Mouse (Mus musculus) regulatory T cell (primary cell): ENCODE results near the gene Zeb2.

ENCODE experiments used
- in situ Hi-C: fragments of 300-600 bp; cut with MboI, MseI; formaldehyde crosslinking; loops from one replicate; pipeline ENCODE4 v1.15.1; 2025; ENCODE audit warnings: high pct_unique_total_duplicates

Gene Zeb2

DNA sequence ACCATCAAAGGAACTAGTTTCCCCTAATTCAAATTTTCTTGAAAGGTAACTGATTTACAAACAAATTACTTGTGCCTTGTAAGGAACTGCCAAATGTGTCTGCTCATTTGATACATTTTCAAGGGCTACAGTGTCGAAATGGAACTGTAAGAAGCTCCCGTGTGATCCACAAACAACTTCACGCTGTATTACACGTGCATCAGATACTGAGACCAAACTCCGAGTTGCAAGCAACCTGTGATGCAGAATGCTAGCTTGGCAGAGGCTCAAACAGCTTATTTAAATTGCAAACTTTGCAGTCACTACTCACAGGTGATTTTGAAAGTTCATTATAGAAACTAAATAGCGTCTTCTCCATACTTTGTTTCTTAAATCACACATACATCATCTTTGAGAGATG is 55.1 kb downstream of the Zeb2 start:
- in situ Hi-C loops = no loop called here

DNA sequence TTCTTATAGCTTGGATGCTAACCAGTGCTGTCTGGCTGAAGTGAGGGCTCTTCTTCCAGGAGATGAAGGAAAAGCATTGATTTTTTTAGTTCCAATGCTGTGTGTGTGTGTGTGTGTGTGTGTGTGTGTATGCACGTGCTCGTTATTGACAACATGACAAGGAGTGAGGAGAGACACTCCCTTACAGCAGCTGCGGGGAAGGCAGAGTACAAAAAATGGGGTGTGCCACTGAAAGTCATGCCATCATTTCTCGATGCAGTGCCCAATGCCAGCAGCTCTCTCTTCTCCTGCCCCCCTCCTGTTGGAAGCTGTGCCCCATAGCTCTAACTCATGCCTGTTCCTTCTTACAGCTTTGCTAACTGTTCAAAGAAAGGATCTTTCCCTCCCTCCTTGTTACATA is 56.4 kb downstream of the Zeb2 start:
- in situ Hi-C loops = no loop called here

DNA sequence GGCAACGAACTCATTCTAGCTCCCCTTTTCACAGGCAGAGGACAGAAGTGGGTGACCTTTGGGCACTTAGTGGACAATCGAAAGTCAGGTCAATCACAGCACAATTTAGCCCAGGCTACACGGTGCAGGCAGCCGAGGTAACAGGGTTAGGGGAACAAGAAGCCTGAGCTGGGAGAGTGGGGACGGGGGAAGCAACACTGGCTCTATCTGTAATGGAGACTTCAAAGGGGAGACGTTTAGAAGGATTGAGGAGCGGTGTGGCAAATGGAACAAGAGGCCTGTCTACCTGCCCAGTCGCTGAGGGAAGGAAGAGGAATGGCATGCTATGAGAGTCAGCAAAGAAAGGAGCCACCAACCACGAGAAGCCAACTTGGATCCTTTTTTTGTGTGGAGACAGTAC is 57.0 kb downstream of the Zeb2 start:
- in situ Hi-C loops = no loop called here

DNA sequence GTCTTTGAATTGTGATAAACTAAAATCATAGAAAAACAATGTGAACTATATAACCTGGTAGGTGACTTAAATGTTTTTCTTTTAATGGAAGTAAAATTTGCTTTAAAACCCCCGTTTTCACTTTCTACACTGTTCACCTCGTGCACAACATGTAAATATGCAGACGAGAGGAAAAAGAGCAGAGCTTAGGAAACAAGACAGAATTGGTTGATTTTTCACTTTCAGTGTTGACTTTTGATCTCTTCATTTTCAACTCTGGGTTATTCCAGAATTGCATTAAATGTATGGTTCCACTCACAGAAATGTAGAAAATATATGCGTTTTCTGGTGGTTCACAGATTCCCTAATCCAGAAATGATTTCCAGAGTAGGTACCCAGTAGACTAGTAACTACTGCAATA is 57.6 kb downstream of the Zeb2 start:
- in situ Hi-C loops = no loop called here

DNA sequence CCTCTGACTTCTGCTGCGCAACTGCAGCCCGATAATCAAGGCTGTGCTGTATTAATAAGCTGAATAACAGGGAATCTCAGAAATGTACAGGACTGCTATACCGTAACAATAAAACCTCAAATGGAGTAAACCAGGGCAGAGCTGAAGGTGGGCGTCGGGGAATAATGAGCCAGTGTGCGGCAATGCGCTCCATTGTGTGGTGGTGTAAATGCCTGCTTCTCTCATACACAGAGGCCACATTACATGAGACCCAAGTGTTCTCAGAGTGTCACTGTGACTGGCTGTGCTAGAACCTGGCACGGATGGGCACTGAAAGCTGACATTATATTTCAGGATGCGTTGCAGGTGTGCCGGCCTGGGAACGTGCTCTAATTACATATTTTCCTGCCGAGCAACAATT is 58.2 kb downstream of the Zeb2 start:
- in situ Hi-C loops = no loop called here

DNA sequence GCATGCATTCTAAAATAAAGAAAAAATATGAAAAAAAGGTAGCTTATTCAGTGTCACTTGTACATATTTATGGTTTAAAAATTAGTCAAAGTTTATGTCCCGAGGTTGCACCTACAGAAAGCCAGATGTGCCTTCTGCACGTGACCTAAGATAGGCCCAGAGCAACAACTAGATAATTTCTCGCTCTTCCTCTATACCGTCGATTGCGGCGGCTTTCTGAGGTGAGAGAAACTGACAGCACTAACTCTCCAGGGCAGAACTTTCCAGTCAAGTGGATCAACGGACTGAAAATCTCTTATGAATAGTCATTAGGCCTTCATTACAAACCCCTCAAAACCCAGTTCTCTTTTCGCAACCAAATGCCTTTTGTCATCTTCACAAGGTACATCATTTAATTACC is 59.0 kb downstream of the Zeb2 start:
- in situ Hi-C loops = no loop called here

DNA sequence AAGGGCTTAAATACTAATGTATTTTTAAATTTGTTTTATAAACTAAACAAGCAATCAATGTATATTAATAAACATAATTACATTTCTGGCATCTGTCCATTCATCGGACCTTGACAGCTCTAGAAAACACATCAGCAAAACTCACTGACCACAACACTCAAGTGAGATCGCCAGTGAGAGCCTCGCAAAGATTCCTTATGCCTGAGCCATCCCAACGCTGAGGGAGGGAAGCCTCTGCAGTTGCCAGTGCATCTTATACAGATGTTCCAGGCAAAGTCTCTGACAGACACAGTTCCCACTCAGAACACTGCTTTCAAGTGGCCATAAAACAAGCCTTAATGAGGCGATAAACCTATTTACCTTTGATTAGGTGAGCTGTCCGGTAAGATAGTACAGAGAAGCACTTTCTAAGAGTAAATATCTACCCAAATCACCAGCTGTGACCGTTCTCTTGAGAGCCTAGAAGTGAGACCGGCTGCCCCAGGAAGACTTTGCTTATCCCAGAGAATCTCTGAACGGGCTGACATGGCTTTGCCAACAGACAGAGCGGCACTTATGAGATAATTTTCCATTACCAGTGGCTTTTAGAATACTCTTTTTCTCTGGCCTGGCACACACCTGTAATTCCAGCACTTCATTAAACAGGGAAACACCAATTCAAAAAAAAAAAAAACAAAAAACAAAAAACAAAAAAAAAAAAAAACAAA is 60.2 kb downstream of the Zeb2 start:
- in situ Hi-C loops = no loop called here

DNA sequence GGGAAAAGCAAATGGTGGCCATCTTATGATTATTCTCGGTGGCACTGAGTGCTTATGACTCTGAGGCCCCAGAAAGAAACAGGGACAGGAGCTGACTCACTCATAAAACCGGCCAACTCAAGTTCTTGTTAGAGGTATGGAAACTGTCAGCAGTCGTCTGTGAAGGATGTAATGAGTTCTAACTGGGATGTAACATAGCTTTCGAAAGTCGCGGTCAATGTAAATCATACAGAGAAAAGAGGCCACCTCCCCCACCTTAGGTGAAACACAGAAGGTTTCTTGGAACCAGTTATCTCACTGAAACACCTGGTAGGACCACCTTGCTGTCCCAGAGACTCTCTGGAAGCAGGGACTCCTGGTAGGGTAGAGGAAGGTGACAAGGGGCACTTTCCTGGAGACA is 61.3 kb downstream of the Zeb2 start:
- in situ Hi-C loops = no loop called here

DNA sequence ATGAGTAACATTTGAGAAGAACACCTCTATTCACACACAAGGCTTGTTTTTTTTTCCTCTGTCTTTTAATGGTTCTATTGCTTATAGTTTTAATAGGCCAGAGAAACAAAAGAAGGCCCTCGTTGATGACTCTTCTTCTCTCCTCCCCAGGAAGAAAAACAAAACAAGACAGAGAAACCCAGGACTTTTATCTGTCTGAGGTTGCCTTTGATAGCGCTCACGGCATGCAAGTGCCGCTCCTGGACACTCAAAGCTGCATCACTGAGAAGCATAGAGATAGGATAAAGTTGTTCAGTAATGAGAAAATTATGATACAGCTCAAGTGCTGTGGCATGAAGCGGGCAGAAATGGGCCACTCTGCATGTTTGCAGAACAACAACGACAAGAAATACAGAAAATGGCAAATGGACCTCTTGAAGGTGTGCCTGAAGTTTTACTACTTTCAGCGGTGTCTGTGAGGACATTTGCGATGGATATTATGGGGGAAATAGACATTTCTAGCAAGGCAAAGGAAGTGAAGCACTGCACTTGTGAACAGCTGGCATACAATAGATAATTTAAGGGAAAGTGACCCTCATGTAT is 62.1 kb downstream of the Zeb2 start:
- in situ Hi-C loops = no loop called here

DNA sequence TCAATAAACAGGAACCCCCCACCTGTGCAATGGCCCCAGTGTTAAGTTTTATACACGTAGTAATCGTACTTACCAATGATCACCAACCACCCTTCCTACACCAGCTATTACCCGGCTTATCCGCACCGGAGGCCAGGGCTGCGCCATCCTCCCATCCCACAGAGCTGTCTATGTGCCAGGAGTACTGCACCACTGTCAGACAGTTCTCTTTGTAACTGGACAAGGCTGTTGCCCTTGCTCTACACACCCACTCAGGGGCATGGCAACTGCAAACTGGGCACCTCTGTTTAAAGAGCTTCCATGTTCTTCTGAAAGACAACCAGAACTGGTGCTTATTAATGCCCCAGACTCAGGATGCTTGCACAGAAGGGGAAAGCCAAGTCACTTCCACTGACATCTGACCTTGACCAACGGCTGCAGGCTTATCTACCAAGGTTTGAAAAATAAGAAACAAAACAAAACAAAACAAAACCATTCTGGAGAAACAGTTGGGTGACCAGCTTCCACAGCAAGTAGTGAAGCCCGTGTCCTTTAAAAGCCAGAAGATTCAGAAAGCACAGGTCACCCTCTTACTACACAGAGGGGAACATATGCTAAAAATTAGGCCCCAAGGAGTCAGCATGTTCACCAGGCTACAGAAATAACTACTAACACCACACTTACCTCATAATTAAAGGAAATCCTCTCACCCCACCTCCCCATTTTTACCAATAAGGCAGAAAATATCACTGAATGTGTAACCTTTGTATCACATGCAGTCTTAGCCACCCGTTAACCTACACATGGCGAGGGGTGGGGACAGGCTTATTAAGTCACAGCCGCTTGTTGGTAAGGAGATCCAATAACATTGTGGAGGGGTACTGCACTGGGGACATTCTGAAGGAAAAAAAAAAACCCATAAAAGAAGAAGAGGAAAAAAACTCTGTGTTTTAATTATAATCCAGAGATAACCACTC is 62.8 kb downstream of the Zeb2 start:
- in situ Hi-C loops = no loop called here

DNA sequence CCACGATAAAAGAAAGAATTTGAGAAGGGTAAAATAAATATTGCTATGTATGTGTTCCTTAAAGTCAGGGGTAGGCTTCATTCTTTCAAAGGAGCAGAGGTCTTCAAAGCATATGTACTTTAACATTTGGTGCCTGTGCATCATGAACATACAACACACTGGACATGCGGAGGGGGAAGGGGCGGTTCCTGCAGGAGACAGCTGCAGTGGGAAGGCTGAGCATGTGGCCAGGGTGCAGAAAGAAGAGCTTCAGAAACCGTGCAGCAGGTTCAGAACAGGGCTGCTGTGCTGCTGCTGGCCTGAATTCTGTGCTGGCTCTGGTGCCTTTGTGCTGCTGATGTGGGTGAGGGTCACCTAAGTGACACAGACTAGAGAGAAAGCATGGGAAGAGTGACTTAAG is 64.6 kb downstream of the Zeb2 start:
- in situ Hi-C loops = no loop called here

DNA sequence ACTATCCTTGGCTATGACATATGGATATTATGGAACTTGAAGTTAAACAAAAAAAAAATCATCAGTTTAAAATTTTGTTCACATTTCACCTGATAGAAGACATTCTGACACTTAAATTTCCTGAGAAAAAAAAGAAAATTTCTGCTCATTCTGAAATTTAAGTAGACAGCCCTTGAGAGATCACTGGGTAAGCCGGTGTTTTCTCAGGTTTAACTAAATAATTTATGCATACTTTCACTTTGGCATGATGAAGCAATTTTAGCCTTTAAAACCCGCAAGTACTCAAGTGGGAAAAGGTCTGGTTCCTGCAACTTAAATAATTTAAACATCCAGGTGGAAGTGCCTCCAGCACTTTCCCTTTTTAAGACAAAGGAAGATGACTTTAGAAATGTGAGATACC is 65.9 kb downstream of the Zeb2 start:
- in situ Hi-C loops = no loop called here

DNA sequence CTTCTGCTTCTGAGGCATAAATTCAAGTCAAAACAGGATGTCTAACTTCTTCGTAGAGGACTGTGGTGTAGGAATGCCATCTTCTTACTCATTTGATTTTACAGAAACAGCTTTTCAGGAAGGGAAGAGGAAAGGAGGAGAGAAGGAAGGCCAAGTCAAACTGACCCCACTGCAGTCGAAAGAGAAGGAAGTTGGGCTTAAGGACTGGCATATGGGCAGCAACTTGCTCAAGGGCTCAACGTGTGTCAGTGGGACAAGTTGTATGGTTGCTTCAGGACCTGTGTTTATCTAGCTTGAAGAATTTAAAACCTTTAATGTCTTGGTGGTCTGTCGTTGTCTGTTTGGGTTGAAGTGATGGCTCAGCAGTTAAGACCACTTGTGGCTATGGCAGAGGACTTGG is 67.3 kb downstream of the Zeb2 start:
- in situ Hi-C loops = no loop called here

DNA sequence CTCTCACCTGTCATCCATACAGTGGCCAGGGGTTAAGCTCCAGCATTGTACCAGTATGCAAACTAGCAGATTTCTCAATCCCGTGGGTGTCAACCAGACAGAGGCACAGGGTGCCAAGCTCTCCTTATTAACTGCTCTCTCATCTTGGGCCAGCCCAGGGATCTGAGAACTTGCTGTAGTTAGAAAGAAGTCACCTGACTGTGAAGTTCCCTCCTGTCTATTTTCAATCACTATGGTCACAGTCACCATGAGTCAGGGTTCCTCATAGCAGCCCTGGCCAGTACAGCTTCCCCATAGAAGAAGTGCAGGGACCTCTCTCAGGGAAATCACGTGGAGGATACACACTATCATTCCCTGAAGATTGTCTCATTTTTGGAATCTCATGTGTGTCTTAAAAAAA is 67.9 kb downstream of the Zeb2 start:
- in situ Hi-C loops = no loop called here

DNA sequence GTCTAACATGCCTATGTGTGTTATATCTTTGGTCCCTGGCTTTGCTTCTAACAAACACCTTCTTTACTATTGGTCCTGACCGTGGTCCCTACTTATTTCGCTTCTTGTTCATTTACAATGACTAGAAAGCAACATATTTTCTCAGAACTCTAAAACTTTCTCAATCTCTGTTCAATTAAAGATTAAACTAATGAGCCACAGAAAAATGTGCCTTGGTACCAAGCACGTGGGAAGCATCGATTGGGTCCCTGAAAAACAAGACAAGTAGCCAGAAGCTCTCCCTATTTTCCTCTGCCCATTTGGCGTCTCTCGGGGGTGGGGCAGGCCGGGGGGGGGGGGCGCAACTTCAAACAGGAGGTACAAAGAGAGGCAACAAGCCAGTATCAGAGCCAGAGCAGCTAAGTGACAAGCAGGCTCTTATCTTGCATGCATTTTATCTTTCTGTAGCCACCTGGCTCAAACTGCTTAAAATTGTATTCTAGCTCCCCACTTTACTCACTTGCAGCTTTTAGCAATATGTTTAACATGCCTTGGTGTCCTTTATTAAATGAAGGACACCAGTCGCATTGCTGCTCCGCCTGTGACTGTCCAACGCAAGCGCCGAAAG is 76.4 kb downstream of the Zeb2 start:
- in situ Hi-C loops = no loop called here

DNA sequence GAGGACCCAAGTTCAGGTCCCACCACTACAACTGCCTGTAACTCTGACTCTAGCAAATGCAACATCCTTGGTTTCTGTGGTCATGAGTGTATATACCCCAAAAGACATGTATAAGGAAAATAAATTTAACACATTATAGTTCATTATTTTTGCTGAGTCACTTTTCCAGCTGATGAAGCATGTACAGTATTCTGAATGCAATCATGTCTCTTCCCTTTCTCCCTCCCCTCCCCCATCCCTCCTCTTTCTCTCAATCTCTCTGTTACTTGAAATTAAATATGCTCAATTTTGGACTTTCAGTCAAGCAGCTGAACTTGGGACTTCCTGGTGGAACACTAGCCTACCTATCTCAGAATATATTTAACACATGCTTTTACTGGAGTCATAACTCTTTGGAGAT is 77.7 kb downstream of the Zeb2 start:
- in situ Hi-C loops = no loop called here

DNA sequence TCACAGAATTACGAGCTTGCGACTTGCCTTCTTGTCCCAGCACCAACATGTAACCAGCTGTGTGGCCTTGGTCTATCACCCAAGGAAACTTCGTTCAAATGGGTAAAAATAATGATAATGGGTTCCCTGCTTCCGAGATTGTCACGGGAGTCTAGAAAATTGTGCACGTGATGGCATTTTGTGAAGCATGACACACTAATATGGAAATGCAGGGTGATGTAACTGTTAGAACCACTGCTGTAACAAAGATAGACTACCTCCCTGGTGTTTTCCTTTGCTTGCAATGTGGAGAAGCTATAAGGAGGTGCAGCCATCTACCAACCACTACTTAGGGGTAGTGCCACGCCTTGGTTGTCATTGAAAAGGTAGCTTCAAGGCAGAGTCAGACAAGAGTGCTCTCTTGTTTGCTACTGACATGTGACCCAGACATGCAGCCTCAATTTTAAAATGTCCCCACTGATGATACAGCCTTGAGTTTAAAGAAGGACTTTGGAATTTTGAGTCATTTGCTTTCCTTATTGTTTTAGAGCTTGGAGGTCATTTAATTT is 89.0 kb downstream of the Zeb2 start:
- in situ Hi-C loops = no loop called here

DNA sequence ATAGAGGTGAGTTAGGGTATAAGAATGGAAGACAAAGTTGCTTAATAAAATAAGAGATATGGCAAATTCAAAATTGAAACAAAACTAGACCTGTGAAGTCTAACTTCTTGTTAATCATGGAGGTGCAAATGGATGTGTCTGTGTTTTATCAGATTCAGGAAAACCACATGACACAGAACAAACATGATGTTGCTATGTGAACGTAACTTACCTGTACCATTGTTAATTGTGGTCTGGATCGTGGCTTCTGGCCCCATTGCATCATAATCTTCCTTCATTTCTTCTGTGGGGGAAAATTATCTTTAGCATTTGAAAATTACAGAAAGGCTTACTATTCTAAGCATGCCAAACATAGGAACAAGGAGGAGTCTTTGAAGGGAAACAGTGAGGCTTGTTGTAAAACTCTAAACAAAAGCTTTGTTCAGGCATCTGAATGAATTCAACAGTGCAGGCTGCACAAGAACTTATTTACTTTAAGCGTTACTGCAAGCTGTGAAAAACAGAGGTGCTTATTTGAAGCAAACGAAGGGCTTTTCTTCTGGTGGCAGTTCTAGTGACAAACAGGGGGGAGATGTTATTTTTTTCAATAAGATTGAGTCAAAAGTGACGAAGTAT is 99.9 kb downstream of the Zeb2 start:
- in situ Hi-C loops = no loop called here

DNA sequence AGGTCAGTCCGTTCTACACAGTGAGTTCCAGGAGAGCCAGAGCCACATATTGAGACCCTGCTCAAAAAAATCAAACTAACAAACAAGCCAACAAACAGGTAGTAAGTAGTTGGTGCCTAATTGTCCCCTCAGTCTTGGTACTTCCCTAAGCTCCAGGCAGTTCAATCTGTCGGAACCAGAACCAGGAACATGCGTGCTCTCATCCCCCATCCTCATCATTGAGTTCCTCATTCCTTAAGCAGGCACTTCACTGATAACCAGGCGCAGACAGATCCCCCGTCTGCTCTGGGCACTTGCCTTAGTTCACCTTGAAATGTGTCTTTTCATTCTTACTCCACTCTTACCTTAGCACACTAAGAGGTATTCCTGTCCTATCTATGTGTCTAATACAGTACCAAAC is 103.9 kb downstream of the Zeb2 start:
- in situ Hi-C loops = no loop called here

DNA sequence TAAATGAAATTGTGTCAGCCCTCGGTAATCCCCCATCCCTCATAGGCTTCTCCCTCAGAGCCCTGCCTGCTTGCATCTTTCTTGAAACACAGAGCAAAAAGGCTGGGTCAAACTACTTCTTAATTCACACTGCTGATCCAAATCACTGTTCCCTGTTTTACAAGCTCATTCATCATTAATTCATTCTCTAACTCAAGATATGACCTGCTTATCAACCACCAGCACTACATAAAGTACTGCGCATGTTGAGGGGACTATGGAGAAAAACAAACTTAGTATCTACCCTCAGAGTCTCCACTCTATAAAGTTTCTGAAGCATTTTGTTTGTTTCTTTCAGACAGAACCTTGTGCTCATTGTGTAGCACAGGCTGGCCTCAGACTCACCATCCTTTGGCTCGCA is 104.5 kb downstream of the Zeb2 start:
- in situ Hi-C loops = no loop called here

DNA sequence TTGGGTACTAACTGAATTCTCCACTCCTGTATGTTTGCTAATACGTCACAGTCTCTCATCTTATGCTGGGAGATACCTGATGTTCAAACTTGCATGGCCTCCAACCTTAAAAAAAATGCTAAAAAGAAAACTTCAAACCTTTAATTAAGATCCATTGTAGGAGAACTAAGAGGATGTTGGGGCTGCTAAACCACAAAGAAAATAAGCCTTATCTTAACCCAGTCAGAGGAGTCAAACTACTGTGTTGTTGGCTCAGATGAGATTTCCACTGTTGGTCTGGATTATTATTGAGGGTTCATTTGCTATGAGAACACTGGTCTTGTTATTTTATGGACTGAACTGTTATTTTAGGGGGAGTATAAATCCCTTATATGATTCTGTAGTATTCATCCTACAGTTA is 106.5 kb downstream of the Zeb2 start:
- in situ Hi-C loops = no loop called here

DNA sequence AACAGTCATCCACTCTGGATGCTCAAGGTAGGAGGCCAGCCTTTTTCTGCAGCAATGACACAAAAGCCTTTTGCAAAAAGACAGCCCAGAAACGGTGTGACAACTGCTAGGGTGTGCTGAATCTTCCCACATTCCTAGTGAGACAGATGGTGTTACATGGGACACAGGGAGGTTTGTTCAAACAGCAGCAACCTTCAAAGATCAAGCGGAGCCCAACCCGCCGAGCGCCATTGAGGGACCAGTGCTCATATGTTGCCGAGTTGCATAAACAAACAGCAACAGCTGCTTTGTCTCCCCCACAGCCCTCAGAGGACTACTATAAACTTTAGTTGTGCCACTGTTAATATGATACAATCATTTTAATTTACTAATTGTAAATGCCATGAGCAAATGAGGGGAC is 117.3 kb downstream of the Zeb2 start:
- in situ Hi-C loops = no loop called here
